Mouse (Mus musculus) CH12.LX (cell line): ENCODE measurements around the gene Crybg2. TPM values are rescaled to one million over a fixed set of nuclear protein-coding genes. Genes with fewer than 3 reads are reported as not detected.

ENCODE experiments used
- DNase-seq: peaks from one replicate; pipeline ENCODE4 v3.0.0-alpha.2; 2013; ENCODE audit errors: extremely low read depth
- H3K27ac ChIP-seq: 2 replicates; pipeline ENCODE4 v1.5.1; 2012; ENCODE audit warnings: low read depth, mild to moderate bottlenecking, control low read depth, moderate library complexity; ENCODE audit not compliant: insufficient read depth
- H3K27me3 ChIP-seq: replicated peaks from 2 replicates; pipeline ENCODE3; 2012; ENCODE audit warnings: inconsistent platforms
- H3K36me3 ChIP-seq, 2 experiments: replicated peaks in 1 of 2; 2 replicates each; pipeline versions ENCODE3 to v1.6.1; 2012; ENCODE audit warnings: inconsistent platforms in 1 of 2, low read length in 1 of 2, mild to moderate bottlenecking in 1 of 2, mixed read lengths in 1 of 2, moderate library complexity in 1 of 2; ENCODE audit not compliant: control insufficient read depth in 1 of 2, insufficient read depth in 1 of 2
- H3K4me1 ChIP-seq, 2 experiments: 2 replicates each; pipeline ENCODE4 v1.6.1; 2012; ENCODE audit warnings: inconsistent platforms in 1 of 2, moderate library complexity in 1 of 2; ENCODE audit not compliant: insufficient read depth in 2 of 2, control insufficient read depth in 1 of 2
- H3K4me2 ChIP-seq: 2 replicates; pipeline ENCODE4 v1.6.1; 2012; ENCODE audit warnings: low read depth, mild to moderate bottlenecking, control low read depth; ENCODE audit not compliant: poor library complexity, insufficient read depth, severe bottlenecking
- H3K4me3 ChIP-seq, 3 experiments: fragments of 150-350 bp in 1 of 3; sonication (generic) in 1 of 3; replicated peaks in 1 of 3; 2 replicates each; pipeline versions ENCODE3 to v1.5.1; 2011 to 2012; ENCODE audit warnings: low read depth in 2 of 3, low read length in 2 of 3, mild to moderate bottlenecking in 2 of 3, moderate library complexity in 2 of 3, control low read depth in 1 of 3, improper control_type of control experiment in 1 of 3, inconsistent platforms in 1 of 3, mixed read lengths in 1 of 3; ENCODE audit not compliant: poor library complexity in 1 of 3
- H3K79me2 ChIP-seq: replicated peaks from 2 replicates; pipeline ENCODE4 v1.6.1; 2012; ENCODE audit warnings: mild to moderate bottlenecking, moderate library complexity; ENCODE audit not compliant: control insufficient read depth, poor library complexity, insufficient read depth, severe bottlenecking; ENCODE audit errors: extremely low read depth
- H3K9ac ChIP-seq: 2 replicates; pipeline ENCODE4 v1.6.1; 2012; ENCODE audit warnings: low read depth, mild to moderate bottlenecking, control low read depth, moderate library complexity; ENCODE audit not compliant: insufficient read depth
- H3K9me3 ChIP-seq: replicated peaks from 2 replicates; pipeline ENCODE3; 2012; ENCODE audit warnings: low read length, inconsistent platforms, mixed read lengths
- CHD1 ChIP-seq: IDR thresholded peaks from 2 replicates; pipeline ENCODE4 v1.6.1; 2012; ENCODE audit warnings: low read depth, low read length, improper control_type of control experiment, inconsistent platforms
- EP300 ChIP-seq: IDR thresholded peaks from 2 replicates; pipeline ENCODE4 v1.6.1; 2011; ENCODE audit warnings: low read length, improper control_type of control experiment
- ETS1 ChIP-seq: conservative IDR thresholded peaks from 2 replicates; pipeline ENCODE4 v1.6.1; 2012; ENCODE audit warnings: low read depth, mild to moderate bottlenecking, inconsistent platforms, low read length, improper control_type of control experiment, moderate library complexity
- IRF4 ChIP-seq: IDR thresholded peaks from 2 replicates; pipeline ENCODE4 v1.6.1; 2014; ENCODE audit warnings: low read depth, mild to moderate bottlenecking, inconsistent platforms, low read length, improper control_type of control experiment
- JUN ChIP-seq: IDR thresholded peaks from 2 replicates; pipeline ENCODE4 v1.6.1; 2011; ENCODE audit warnings: low read depth, mild to moderate bottlenecking, low read length, improper control_type of control experiment, moderate library complexity; ENCODE audit not compliant: insufficient read depth
- JUND ChIP-seq: conservative IDR thresholded peaks from 2 replicates; pipeline ENCODE4 v1.6.1; 2011; ENCODE audit warnings: low read depth, low read length, improper control_type of control experiment
- MAFK ChIP-seq: IDR thresholded peaks from 2 replicates; pipeline ENCODE4 v1.6.1; 2011; ENCODE audit warnings: low read length, improper control_type of control experiment; ENCODE audit not compliant: insufficient replicate concordance
- MAX ChIP-seq: IDR thresholded peaks from 2 replicates; pipeline ENCODE4 v1.6.1; 2011; ENCODE audit warnings: low read length, improper control_type of control experiment
- MXI1 ChIP-seq: IDR thresholded peaks from 2 replicates; pipeline ENCODE4 v1.6.1; 2011; ENCODE audit warnings: mild to moderate bottlenecking, low read depth, low read length, improper control_type of control experiment
- MYC ChIP-seq: IDR thresholded peaks from 2 replicates; pipeline ENCODE4 v1.6.1; 2011; ENCODE audit warnings: low read depth, mild to moderate bottlenecking, improper control_type of control experiment, low read length
- NELFE ChIP-seq: IDR thresholded peaks from 2 replicates; pipeline ENCODE4 v1.6.1; 2011; ENCODE audit warnings: low read depth, low read length, improper control_type of control experiment
- NRF1 ChIP-seq: IDR thresholded peaks from 2 replicates; pipeline ENCODE4 v1.6.1; 2014; ENCODE audit warnings: low read depth, mild to moderate bottlenecking, inconsistent platforms, low read length, improper control_type of control experiment, moderate library complexity
- PAX5 ChIP-seq: IDR thresholded peaks from 2 replicates; pipeline ENCODE4 v1.6.1; 2012; ENCODE audit warnings: low read length, inconsistent platforms, mixed read lengths
- POLR2A ChIP-seq: IDR thresholded peaks from 2 replicates; pipeline ENCODE4 v1.6.1; 2011; ENCODE audit warnings: low read depth, mild to moderate bottlenecking, improper control_type of control experiment, low read length
- SMC3 ChIP-seq: IDR thresholded peaks from 2 replicates; pipeline ENCODE4 v1.6.1; 2011; ENCODE audit warnings: low read depth, low read length, improper control_type of control experiment
- TBP ChIP-seq: conservative IDR thresholded peaks from 2 replicates; pipeline ENCODE4 v1.6.1; 2011; ENCODE audit warnings: low read depth, low read length, improper control_type of control experiment
- TCF12 ChIP-seq: IDR thresholded peaks from 2 replicates; pipeline ENCODE4 v1.6.1; 2014; ENCODE audit warnings: low read depth, mild to moderate bottlenecking, inconsistent platforms, low read length, improper control_type of control experiment
- ZKSCAN1 ChIP-seq: IDR thresholded peaks from 2 replicates; pipeline ENCODE4 v1.6.1; 2012; ENCODE audit warnings: low read depth, inconsistent platforms, low read length, improper control_type of control experiment, borderline replicate concordance
- dilution Hi-C: fragments of 300-500 bp; cut with MboI; formaldehyde crosslinking; loops from 2 replicates; pipeline ENCODE4 v1.14.3; 2020; ENCODE audit warnings: low sequenced_read_pairs; ENCODE audit not compliant: extremely low pct_unique_long_range_greater_than_20kb, extremely low pct_ligation_motif_present
- in situ Hi-C: fragments of 300-500 bp; cut with MboI; formaldehyde crosslinking; loops from 3 replicates; pipeline ENCODE4 v1.14.3; 2019; ENCODE audit warnings: low sequenced_read_pairs, low pct_ligation_motif_present, low pct_unique_long_range_greater_than_20kb, mixed read lengths
- polyA plus RNA-seq: library from polyadenylated mRNA; unstranded; fragments of >175 nt; gene quantifications from 2 replicates; pipeline ENCODE4 v1.2.1, GENCODE M21; 2012; ENCODE audit warnings: low read depth; ENCODE audit not compliant: insufficient read length
- total RNA-seq, 2 experiments: library from RNA; depleted of rRNA; stranded (reverse); fragments of 300-350 nt in 1 of 2; fragments of >200 nt in 1 of 2; gene quantifications; 2 replicates each; pipeline ENCODE4 v1.2.3; 2012 to 2014

Crybg2 gene
- total and polyA plus RNA-seq, 3 experiments, result 3.6 to 15.6 (median 9.2) TPM

GRCm38 (mm10) chr4:134061944-134062446 is 1.4 kb downstream of the Crybg2 start:
- H3K27me3 ChIP-seq, result no peaks in the 10 kb centered on the region
- H3K79me2 ChIP-seq, result no peaks in the 10 kb centered on the region
- H3K4me3 ChIP-seq, result no peak overlapping the region
- in situ Hi-C loops, result no loop called here
- no peak overlapping the region for H3K4me2 ChIP-seq
- DNase-seq, result no peak
- peaks cover 8 to 24% of the 10 kb centered on the region in 2 experiments; a peak in 2 of 4 replicates for H3K4me1 ChIP-seq
- TF ChIP-seq CHD1, result no peak
- no peak for TF ChIP-seq SMC3
- no peak for TF ChIP-seq ETS1
- TF ChIP-seq MYC, result no peak
- no peak for TF ChIP-seq MAFK
- TF ChIP-seq POLR2A, result no peak
- no peak for TF ChIP-seq NELFE
- no peak for TF ChIP-seq NRF1
- TF ChIP-seq MAX, result no peak
- TF ChIP-seq IRF4, result no peak
- TF ChIP-seq, all 38 proteins: peak for 0
- Histone ChIP-seq H3K27ac (no peak overlapping the region), H3K36me3 (no peaks in the 10 kb centered on the region), H3K9me3 (no peaks in the 10 kb centered on the region), H3K9ac (no peak overlapping the region)
- dilution Hi-C loops, result no loop called here

GRCm38 (mm10) chr4:134062561-134062960 is 1.9 kb downstream of the Crybg2 start:
- Histone ChIP-seq H3K9ac (no peak overlapping the region), H3K4me3 (no peak overlapping the region), H3K4me2 (no peak overlapping the region), H3K79me2 (no peaks in the 10 kb centered on the region), H3K27me3 (no peaks in the 10 kb centered on the region), H3K36me3 (no peaks in the 10 kb centered on the region), H3K9me3 (no peaks in the 10 kb centered on the region), H3K4me1 (peaks cover 5 to 24% of the 10 kb centered on the region in 2 experiments; a peak in 2 of 4 replicates), H3K27ac (no peak overlapping the region)
- dilution Hi-C loops (no loop called here), in situ Hi-C loops (no loop called here)
- no peak for TF ChIP-seq TCF12
- TF ChIP-seq MXI1, result no peak
- no peak for TF ChIP-seq TBP
- TF ChIP-seq EP300, result no peak
- TF ChIP-seq JUN, result no peak
- no peak for TF ChIP-seq NELFE
- TF ChIP-seq PAX5, result no peak
- no peak for TF ChIP-seq JUND
- no peak for TF ChIP-seq ZKSCAN1
- DNase-seq, result no peak
